Mouse (Mus musculus): ENCODE measurements around the gene Pold1. TPM values are rescaled to one million over a fixed set of nuclear protein-coding genes. Genes with fewer than 3 reads are reported as not detected.

The Pold1 gene
- total RNA-seq, 2 experiments from 2014 or later, result 12.5 to 12.8 TPM

GRCm38 (mm10) chr7:44550409-44550678, 1.7 kb upstream of the Pold1 start:
- intact Hi-C loops (cut with DNase I), result loop anchor here (2.0 to 5.0 kb wide), 3 partner anchors 50 to 303 kb away; partner anchors contain the start of genes 1700028J19Rik and 2410002F23Rik
- DNase-seq (ENCODE audit: low spot score), result no peak

GRCm38 (mm10) chr7:44549621-44550408, 1.2 kb upstream of the Pold1 start:
- intact Hi-C loops (cut with DNase I), result loop anchor here (2.0 to 5.0 kb wide), 3 partner anchors 49 to 303 kb away; partner anchors contain the start of genes 1700028J19Rik and 2410002F23Rik
- no peak for DNase-seq (ENCODE audit: low spot score)

- no peak for DNase-seq (ENCODE audit: low spot score)
- intact Hi-C loops (cut with DNase I), result no loop called here
These were observed 924 bp downstream of the Pold1 start for GRCm38 (mm10) chr7:44547725-44548124.

- intact Hi-C loops (cut with DNase I), result no loop called here
- no peak for DNase-seq (ENCODE audit: low spot score)
These were observed 1.6 kb downstream of the Pold1 start for GRCm38 (mm10) chr7:44547041-44547440.

GRCm38 (mm10) chr7:44546274-44546673, 2.4 kb downstream of the Pold1 start:
- intact Hi-C loops (cut with DNase I), result no loop called here

GRCm38 (mm10) chr7:44543071-44543470, 5.6 kb downstream of the Pold1 start:
- intact Hi-C loops (cut with DNase I), result no loop called here
- no peak for DNase-seq (ENCODE audit: low spot score)

More at GRCm38 (mm10) chr7:44546274-44546673, 2.4 kb downstream of the Pold1 start:
- DNase-seq (ENCODE audit: low spot score), result no peak

- DNase-seq (ENCODE audit: low spot score), result no peak
- intact Hi-C loops (cut with DNase I), result no loop called here
These were observed 6.1 kb downstream of the Pold1 start for GRCm38 (mm10) chr7:44542555-44542954.

- intact Hi-C loops (cut with DNase I), result no loop called here
- no peak for DNase-seq (ENCODE audit: low spot score)
These were observed 9.7 kb downstream of the Pold1 start for GRCm38 (mm10) chr7:44538756-44539624.

GRCm38 (mm10) chr7:44537496-44537895, 11.2 kb downstream of the Pold1 start:
- intact Hi-C loops (cut with DNase I), result no loop called here
- no peak for DNase-seq (ENCODE audit: low spot score)

- DNase-seq (ENCODE audit: low spot score), result no peak
- intact Hi-C loops (cut with DNase I), result no loop called here
These were observed 11.6 kb downstream of the Pold1 start for GRCm38 (mm10) chr7:44537009-44537408.

GRCm38 (mm10) chr7:44536590-44536968, 12.1 kb downstream of the Pold1 start:
- no peak for DNase-seq (ENCODE audit: low spot score)
- intact Hi-C loops (cut with DNase I), result no loop called here

GRCm38 (mm10) chr7:44535657-44536589, 12.7 kb downstream of the Pold1 start:
- intact Hi-C loops (cut with DNase I), result no loop called here
- DNase-seq (ENCODE audit: low spot score), result no peak

GRCm38 (mm10) chr7:44534656-44535441, 13.8 kb downstream of the Pold1 start:
- intact Hi-C loops (cut with DNase I), result no loop called here
- no peak for DNase-seq (ENCODE audit: low spot score)

GRCm38 (mm10) chr7:44534242-44534641, 14.4 kb downstream of the Pold1 start:
- no peak for DNase-seq (ENCODE audit: low spot score)
- intact Hi-C loops (cut with DNase I), result no loop called here

GRCm38 (mm10) chr7:44533746-44534045, 15.0 kb downstream of the Pold1 start:
- intact Hi-C loops (cut with DNase I), result no loop called here
- no peak for DNase-seq (ENCODE audit: low spot score)

- intact Hi-C loops (cut with DNase I), result no loop called here
- no peak for DNase-seq (ENCODE audit: low spot score)
These were observed 15.5 kb downstream of the Pold1 start for GRCm38 (mm10) chr7:44532918-44533745.

- intact Hi-C loops (cut with DNase I), result no loop called here
- DNase-seq (ENCODE audit: low spot score), result no peak
These were observed 16.5 kb downstream of the Pold1 start, which contains the start of gene Spib for GRCm38 (mm10) chr7:44531946-44532732. Spib (minus strand) TSS chr7:44532071.

- no peak for DNase-seq (ENCODE audit: low spot score)
These were observed 17.4 kb downstream of the Pold1 start for GRCm38 (mm10) chr7:44531207-44531606.

More at GRCm38 (mm10) chr7:44531207-44531606, 17.4 kb downstream of the Pold1 start:
- intact Hi-C loops (cut with DNase I), result no loop called here

Data from heart, postnatal 25 days (tissue).